Mouse (Mus musculus) megakaryocyte, adult 5-6 weeks (primary cell): ENCODE measurements around the gene Itih2. TPM values are rescaled to one million over a fixed set of nuclear protein-coding genes. Genes with fewer than 3 reads are reported as not detected.

ENCODE experiments used
- ATAC-seq: 2 replicates; pipeline ENCODE4 v1.8.0; 2016; ENCODE audit warnings: mild to moderate bottlenecking, inconsistent platforms; ENCODE audit not compliant: poor library complexity, severe bottlenecking
- total RNA-seq, 2 experiments: library from RNA; stranded (forward) in 1 of 2; stranded (reverse) in 1 of 2; fragments of 153-499, 151-499 nt in 1 of 2; fragments of 221-1000, 200-1000 nt in 1 of 2; gene quantifications; 2 replicates each; pipeline versions ENCODE4 v1.2.3 to v1.2.4; 2015 to 2017

The Itih2 gene
- total RNA-seq, 2 experiments from 2014 or later, result not detected

- no peak for ATAC-seq
Observed at GRCm38 (mm10) chr2:10119276-10119675, 11.9 kb downstream of the Itih2 start.

GRCm38 (mm10) chr2:10118751-10119150 lies 12.4 kb downstream of the Itih2 start:
- ATAC-seq, result no peak

GRCm38 (mm10) chr2:10108535-10109189 lies 22.5 kb downstream of the Itih2 start:
- no peak for ATAC-seq

- ATAC-seq, result peak; percentile 89
Observed at GRCm38 (mm10) chr2:10101180-10101579, 30.0 kb downstream of the Itih2 start.

GRCm38 (mm10) chr2:10100471-10100870 lies 30.7 kb downstream of the Itih2 start:
- ATAC-seq, result no peak

GRCm38 (mm10) chr2:10098598-10099215 lies 32.5 kb downstream of the Itih2 start:
- peak; percentile 59 for ATAC-seq

GRCm38 (mm10) chr2:10094327-10095100 lies 36.7 kb downstream of the Itih2 start:
- no peak for ATAC-seq

GRCm38 (mm10) chr2:10087256-10087850 lies 43.8 kb downstream of the Itih2 start:
- ATAC-seq, result no peak

GRCm38 (mm10) chr2:10082737-10083136 lies 48.5 kb downstream of the Itih2 start:
- ATAC-seq, result no peak

- no peak for ATAC-seq
Observed at GRCm38 (mm10) chr2:10081453-10082080, 49.6 kb downstream of the Itih2 start.

- peak; percentile 96 for ATAC-seq
Observed at GRCm38 (mm10) chr2:10080310-10081010, 50.7 kb downstream of the Itih2 start, which contains the start of the genes Atp5c1 and Kin. TSS of gene Atp5c1 (minus strand) at chr2:10080510. TSS of gene Kin (plus strand) at chr2:10080593.

GRCm38 (mm10) chr2:10079745-10080309 lies 51.4 kb downstream of the Itih2 start:
- ATAC-seq, result peak; percentile 41

- no peak for ATAC-seq
Observed at GRCm38 (mm10) chr2:10076675-10077074, 54.5 kb downstream of the Itih2 start.

GRCm38 (mm10) chr2:10074470-10074869 lies 56.7 kb downstream of the Itih2 start:
- no peak for ATAC-seq

- ATAC-seq, result no peak
Observed at GRCm38 (mm10) chr2:10071751-10072150, 59.4 kb downstream of the Itih2 start.

- no peak for ATAC-seq
Observed at GRCm38 (mm10) chr2:10058836-10059235, 72.4 kb downstream of the Itih2 start.

GRCm38 (mm10) chr2:10051996-10052395 lies 79.2 kb downstream of the Itih2 start:
- ATAC-seq, result no peak

GRCm38 (mm10) chr2:10050878-10051277 lies 80.3 kb downstream of the Itih2 start:
- ATAC-seq, result no peak

- no peak for ATAC-seq
Observed at GRCm38 (mm10) chr2:10049456-10049855, 81.7 kb downstream of the Itih2 start.

- peak; percentile 98 for ATAC-seq
Observed at GRCm38 (mm10) chr2:10048461-10048860, 82.7 kb downstream of the Itih2 start, which contains the start of gene Taf3. TSS of gene Taf3 (minus strand) at chr2:10048596.
